Mouse (Mus musculus) bone marrow macrophage, adult 2 months (primary cell): ENCODE data around the gene Pcp4l1.

Source experiments
- CTCF ChIP-seq: IDR thresholded peaks from 2 replicates; pipeline ENCODE4 v1.5.1; 2012; ENCODE audit warnings: low read depth, mild to moderate bottlenecking, low read length, moderate library complexity
- POLR2A ChIP-seq: IDR thresholded peaks from 2 replicates; pipeline ENCODE4 v1.6.1; 2012; ENCODE audit warnings: mild to moderate bottlenecking, low read depth, low read length, borderline replicate concordance

- TF ChIP-seq POLR2A: no peak
- no peak for TF ChIP-seq CTCF
These were observed 10.4 kb downstream of the Pcp4l1 start for GRCm38 (mm10) chr1:171185655-171186054.
